Mouse (Mus musculus) layer of hippocampus, postnatal 36 days (tissue): Measurements from ENCODE around the gene Iqschfp. TPM values are rescaled to one million over a fixed set of nuclear protein-coding genes. Genes with fewer than 3 reads are reported as not detected.

Experiments used
- DNase-seq, 2 experiments: peaks; one replicate each; pipeline ENCODE4 v3.0.0; 2022
- total RNA-seq, 2 experiments: library from RNA; stranded (reverse); gene quantifications; 2 replicates each; pipeline ENCODE4 v1.2.3; 2021

The Iqschfp gene
- total RNA-seq, 2 experiments from 2014 or later = 12.1 to 14.3 TPM

- no peak for DNase-seq
Observed at GRCm38 (mm10) chr3:68495736-68496242, 603.8 kb downstream of the Iqschfp start.

- no peak for DNase-seq
Observed at GRCm38 (mm10) chr3:68496513-68496912, 604.5 kb downstream of the Iqschfp start.

GRCm38 (mm10) chr3:68499532-68500152 lies 607.6 kb downstream of the Iqschfp start:
- no peak for DNase-seq

- no peak for DNase-seq
Observed at GRCm38 (mm10) chr3:68504838-68505237, 612.8 kb downstream of the Iqschfp start.

- DNase-seq = no peak
Observed at GRCm38 (mm10) chr3:68506769-68507318, 614.8 kb downstream of the Iqschfp start.

- DNase-seq = no peak
Observed at GRCm38 (mm10) chr3:68508629-68509028, 616.6 kb downstream of the Iqschfp start.

- DNase-seq = no peak
Observed at GRCm38 (mm10) chr3:68510872-68511271, 618.8 kb downstream of the Iqschfp start.

GRCm38 (mm10) chr3:68511744-68512143 lies 619.7 kb downstream of the Iqschfp start:
- no peak for DNase-seq

- DNase-seq = no peak
Observed at GRCm38 (mm10) chr3:68512327-68512726, 620.3 kb downstream of the Iqschfp start.

GRCm38 (mm10) chr3:68513340-68514119 lies 621.5 kb downstream of the Iqschfp start:
- DNase-seq = no peak

- DNase-seq = no peak
Observed at GRCm38 (mm10) chr3:68514120-68514497, 622.1 kb downstream of the Iqschfp start.

- no peak for DNase-seq
Observed at GRCm38 (mm10) chr3:68514717-68515116, 622.7 kb downstream of the Iqschfp start.

- no peak for DNase-seq
Observed at GRCm38 (mm10) chr3:68516393-68517081, 624.5 kb downstream of the Iqschfp start.

- DNase-seq = no peak
Observed at GRCm38 (mm10) chr3:68517236-68517635, 625.2 kb downstream of the Iqschfp start.

- DNase-seq = no peak
Observed at GRCm38 (mm10) chr3:68518041-68518440, 626.0 kb downstream of the Iqschfp start.

GRCm38 (mm10) chr3:68518586-68518985 lies 626.6 kb downstream of the Iqschfp start:
- DNase-seq = no peak

- DNase-seq = no peak
Observed at GRCm38 (mm10) chr3:68525361-68525878, 633.4 kb downstream of the Iqschfp start.

- DNase-seq = no peak
Observed at GRCm38 (mm10) chr3:68526416-68526815, 634.4 kb downstream of the Iqschfp start.

- no peak for DNase-seq
Observed at GRCm38 (mm10) chr3:68527182-68527581, 635.1 kb downstream of the Iqschfp start.

GRCm38 (mm10) chr3:68531908-68532307 lies 639.9 kb downstream of the Iqschfp start:
- peak in 1 of 2 experiments; percentile 0 for DNase-seq

GRCm38 (mm10) chr3:68534571-68535051 lies 642.6 kb downstream of the Iqschfp start:
- no peak for DNase-seq

GRCm38 (mm10) chr3:68535160-68535728 lies 643.2 kb downstream of the Iqschfp start:
- no peak for DNase-seq
